Mouse (Mus musculus) megakaryocyte, adult 5-6 weeks (primary cell): ENCODE results near the gene Rsph1. TPM values are rescaled to one million over a fixed set of nuclear protein-coding genes. Genes with fewer than 3 reads are reported as not detected.

Experiments used
- ATAC-seq: 2 replicates; pipeline ENCODE4 v1.8.0; 2016; ENCODE audit warnings: mild to moderate bottlenecking, inconsistent platforms; ENCODE audit not compliant: poor library complexity, severe bottlenecking
- total RNA-seq, 2 experiments: library from RNA; stranded (forward) in 1 of 2; stranded (reverse) in 1 of 2; fragments of 153-499, 151-499 nt in 1 of 2; fragments of 221-1000, 200-1000 nt in 1 of 2; gene quantifications; 2 replicates each; pipeline versions ENCODE4 v1.2.3 to v1.2.4; 2015 to 2017

The Rsph1 gene
- 0.36 TPM in 2 replicates for total RNA-seq (2015)
- 0.66 and 1.1 TPM in 2 replicates for total RNA-seq (2017)

- peak; percentile 89 for ATAC-seq
Observed at GRCm38 (mm10) chr17:31276922-31277918, at the start of gene Rsph1. Gene Rsph1, minus strand, starts transcription at chr17:31277383.

- peak; percentile 67 for ATAC-seq
Observed at GRCm38 (mm10) chr17:31326220-31326852, 49.2 kb upstream of the Rsph1 start.

GRCm38 (mm10) chr17:31325451-31326219, 48.5 kb upstream of the Rsph1 start:
- no peak for ATAC-seq

- ATAC-seq = no peak
Observed at GRCm38 (mm10) chr17:31324227-31324626, 47.0 kb upstream of the Rsph1 start.

GRCm38 (mm10) chr17:31323379-31323778, 46.2 kb upstream of the Rsph1 start:
- ATAC-seq = no peak

GRCm38 (mm10) chr17:31322446-31322845, 45.3 kb upstream of the Rsph1 start:
- ATAC-seq = no peak

- no peak for ATAC-seq
Observed at GRCm38 (mm10) chr17:31321425-31321824, 44.2 kb upstream of the Rsph1 start.

- no peak for ATAC-seq
Observed at GRCm38 (mm10) chr17:31318906-31319767, 42.0 kb upstream of the Rsph1 start.

GRCm38 (mm10) chr17:31317521-31318272, 40.5 kb upstream of the Rsph1 start:
- no peak for ATAC-seq

GRCm38 (mm10) chr17:31316998-31317397, 39.8 kb upstream of the Rsph1 start:
- ATAC-seq = no peak

GRCm38 (mm10) chr17:31315993-31316392, 38.8 kb upstream of the Rsph1 start:
- ATAC-seq = no peak

GRCm38 (mm10) chr17:31315046-31315792, 38.0 kb upstream of the Rsph1 start:
- ATAC-seq = no peak

GRCm38 (mm10) chr17:31312648-31313047, 35.5 kb upstream of the Rsph1 start:
- ATAC-seq = no peak

- ATAC-seq = no peak
Observed at GRCm38 (mm10) chr17:31311047-31311446, 33.9 kb upstream of the Rsph1 start.

GRCm38 (mm10) chr17:31309281-31309793, 32.2 kb upstream of the Rsph1 start:
- no peak for ATAC-seq

GRCm38 (mm10) chr17:31308291-31308816, 31.2 kb upstream of the Rsph1 start:
- ATAC-seq = no peak

GRCm38 (mm10) chr17:31307756-31308155, 30.6 kb upstream of the Rsph1 start:
- ATAC-seq = no peak

GRCm38 (mm10) chr17:31305776-31306120, 28.6 kb upstream of the Rsph1 start:
- ATAC-seq = no peak
